Mouse (Mus musculus) small intestine, adult 2 months (tissue): ENCODE measurements around the gene Atp5k.

Experiments used
- CTCF ChIP-seq: fragments of 200-500 bp; IDR thresholded peaks from 2 replicates; pipeline ENCODE4 v1.5.1; 2012; ENCODE audit warnings: low read depth, mild to moderate bottlenecking, control low read depth, inconsistent platforms, low read length, moderate library complexity, mixed read lengths; ENCODE audit not compliant: insufficient replicate concordance, insufficient read length; ENCODE audit errors: extremely low read depth
- POLR2A ChIP-seq: fragments of 200-500 bp; IDR thresholded peaks from 2 replicates; pipeline ENCODE4 v1.6.1; 2012; ENCODE audit warnings: low read depth, mild to moderate bottlenecking, control low read depth, inconsistent platforms, low read length, moderate library complexity

DNA sequence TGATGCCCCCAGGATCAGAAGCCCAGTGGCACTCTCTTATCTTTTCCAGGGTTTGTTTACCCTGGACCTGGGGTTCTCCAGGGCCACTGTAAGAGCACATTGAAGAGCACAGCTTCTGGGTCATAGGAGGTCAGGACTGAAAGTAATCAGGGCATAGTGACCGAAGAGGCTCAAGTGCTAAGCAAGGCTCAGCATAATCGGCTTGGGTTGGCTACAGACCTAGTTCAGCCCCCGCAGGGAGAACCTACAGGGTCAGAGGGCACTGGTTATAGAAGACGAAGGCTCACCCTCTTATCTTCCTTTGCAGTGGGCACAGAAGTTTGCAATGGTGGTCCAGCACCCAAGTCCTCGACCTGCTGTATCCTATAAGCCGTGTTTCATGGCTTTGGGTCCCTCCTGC, 3.1 kb downstream of the Atp5k start:
- TF ChIP-seq CTCF (no peak), POLR2A (no peak)
